Mouse (Mus musculus) cerebellum, postnatal 10 days (tissue): ENCODE data around the gene Bicdl2.

ENCODE experiments used
- DNase-seq, 2 experiments: peaks; one replicate each; pipeline ENCODE4 v3.0.0; 2021; ENCODE audit warnings: mixed read lengths in 2 of 2

Bicdl2 gene

DNA sequence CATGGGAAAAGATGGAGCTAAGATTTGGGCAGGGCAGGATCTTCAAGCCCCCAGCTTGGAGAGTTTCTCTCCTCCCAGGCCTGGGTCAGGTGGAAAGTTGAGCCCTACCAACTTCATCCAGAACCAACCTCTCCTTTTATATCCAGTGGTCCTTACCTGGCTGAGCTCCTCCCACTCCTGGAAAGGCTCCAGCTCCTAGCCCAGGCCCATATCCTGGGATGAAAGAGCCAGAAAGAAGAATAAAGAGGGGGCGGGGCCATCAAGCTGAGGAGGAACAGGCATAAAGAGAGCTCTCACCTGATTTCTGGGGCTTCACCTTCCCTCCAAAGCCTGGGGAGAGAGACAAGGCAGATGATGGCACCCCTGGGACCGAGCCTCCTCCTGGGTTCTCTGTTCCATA, 56.7 kb downstream of the Bicdl2 start:
- no peak for DNase-seq
